Mouse (Mus musculus) lung, adult 2 months (tissue): ENCODE data around the gene Ypel3. TPM values are rescaled to one million over a fixed set of nuclear protein-coding genes. Genes with fewer than 3 reads are reported as not detected.

ENCODE experiments used
- DNase-seq: peaks from one replicate; pipeline ENCODE4 v3.0.0; 2022
- H3K4me1 ChIP-seq: fragments of 200-500 bp; 2 replicates; pipeline ENCODE4 v1.6.1; 2011; ENCODE audit warnings: low read length; ENCODE audit not compliant: control insufficient read depth, insufficient read depth
- H3K4me3 ChIP-seq: fragments of 200-500 bp; replicated peaks from 2 replicates; pipeline ENCODE3; 2011; ENCODE audit warnings: low read depth, mild to moderate bottlenecking, control low read depth, low read length; ENCODE audit errors: extremely low read depth
- CTCF ChIP-seq: fragments of 200-500 bp; IDR thresholded peaks from 2 replicates; pipeline ENCODE4 v1.5.1; 2011; ENCODE audit warnings: mild to moderate bottlenecking, low read length, control low read depth; ENCODE audit not compliant: insufficient read depth
- POLR2A ChIP-seq: fragments of 200-500 bp; IDR thresholded peaks from 2 replicates; pipeline ENCODE4 v1.6.1; 2011; ENCODE audit warnings: low read depth, mild to moderate bottlenecking, control low read depth, low read length, borderline replicate concordance; ENCODE audit errors: extremely low read depth
- WGBS: fragments of 180-500 bp; shearing (Covaris S2); methylation state at CpG from one replicate; pipeline ENCODE4 v1.1.7; 2018; 5-methylcytosine and 5-hydroxymethylcytosine counted together
- polyA plus RNA-seq: library from polyadenylated mRNA; depleted of rRNA; stranded (reverse); fragments of >200 nt; gene quantifications from 2 replicates; pipeline ENCODE4 v1.2.3, GENCODE M21; 2012

The Ypel3 gene
- polyA plus RNA-seq, 1 experiment: 390 TPM

DNA sequence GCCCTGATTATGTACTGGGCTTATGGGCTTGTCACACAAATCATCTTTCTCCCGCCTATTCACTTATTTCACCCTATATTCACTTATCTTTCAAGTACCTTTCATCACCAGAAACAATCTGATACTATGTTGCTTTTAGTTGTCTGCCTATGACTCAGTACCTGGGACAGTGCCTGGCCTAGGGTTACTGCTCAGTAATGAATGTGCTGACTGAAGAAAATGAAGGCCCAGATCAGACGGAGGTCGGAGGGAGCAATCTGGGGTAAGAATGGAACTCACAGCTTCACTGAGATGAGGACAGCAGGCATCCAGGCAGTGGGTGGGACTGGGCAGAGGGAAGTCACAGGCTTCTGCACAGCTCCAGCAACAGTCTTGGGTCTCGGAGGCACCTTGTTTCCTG, 30.6 kb downstream of the Ypel3 start:
- 66% methylated on average over 4 of the region's 4 CpGs for WGBS
- Histone ChIP-seq H3K4me3 (no peak overlapping the region), H3K4me1 (no peaks in the 10 kb centered on the region; the same call in 1 of the 2 replicates)
- DNase-seq: no peak
- TF ChIP-seq POLR2A: no peak
- no peak for TF ChIP-seq CTCF

DNA sequence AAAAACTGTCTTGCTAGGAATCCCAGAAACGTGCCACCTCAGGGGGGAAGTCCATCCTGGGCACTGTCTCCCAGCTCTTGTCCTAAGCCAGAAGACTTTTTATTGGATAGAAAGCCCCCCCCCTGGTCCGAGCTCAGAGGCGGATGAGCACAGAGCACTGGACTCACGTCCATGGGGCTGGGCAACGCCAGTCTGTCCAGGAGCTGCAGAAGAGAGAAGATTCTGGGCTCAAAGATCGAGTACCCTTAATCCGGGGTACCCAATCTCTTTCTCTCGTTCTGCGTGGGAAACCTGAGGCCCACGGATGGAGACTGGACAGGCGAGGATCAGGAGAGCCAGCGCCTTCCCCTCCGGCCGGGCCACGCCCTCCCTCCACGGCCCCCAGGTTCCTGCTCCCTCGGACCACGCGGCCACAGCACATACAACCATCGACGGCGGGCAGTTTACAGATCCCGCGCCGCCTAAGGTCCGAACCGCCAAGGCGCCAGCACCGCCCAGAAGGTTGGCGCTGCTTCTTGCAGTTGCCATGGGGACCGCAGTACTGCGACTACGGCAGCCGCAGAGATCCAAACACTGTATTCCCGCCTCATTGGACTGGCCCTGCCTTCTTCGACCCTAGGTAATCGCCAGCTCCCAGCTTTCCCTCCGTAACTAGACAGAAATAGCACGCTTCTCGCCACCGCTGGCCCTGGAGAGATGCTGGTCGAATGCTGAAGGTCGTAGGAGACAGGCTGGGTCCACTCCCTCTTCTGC, 32.1 kb downstream of the Ypel3 start:
- peak; percentile 83 for DNase-seq
- under 1% methylated on average over 43 of the region's 43 CpGs for WGBS

DNA sequence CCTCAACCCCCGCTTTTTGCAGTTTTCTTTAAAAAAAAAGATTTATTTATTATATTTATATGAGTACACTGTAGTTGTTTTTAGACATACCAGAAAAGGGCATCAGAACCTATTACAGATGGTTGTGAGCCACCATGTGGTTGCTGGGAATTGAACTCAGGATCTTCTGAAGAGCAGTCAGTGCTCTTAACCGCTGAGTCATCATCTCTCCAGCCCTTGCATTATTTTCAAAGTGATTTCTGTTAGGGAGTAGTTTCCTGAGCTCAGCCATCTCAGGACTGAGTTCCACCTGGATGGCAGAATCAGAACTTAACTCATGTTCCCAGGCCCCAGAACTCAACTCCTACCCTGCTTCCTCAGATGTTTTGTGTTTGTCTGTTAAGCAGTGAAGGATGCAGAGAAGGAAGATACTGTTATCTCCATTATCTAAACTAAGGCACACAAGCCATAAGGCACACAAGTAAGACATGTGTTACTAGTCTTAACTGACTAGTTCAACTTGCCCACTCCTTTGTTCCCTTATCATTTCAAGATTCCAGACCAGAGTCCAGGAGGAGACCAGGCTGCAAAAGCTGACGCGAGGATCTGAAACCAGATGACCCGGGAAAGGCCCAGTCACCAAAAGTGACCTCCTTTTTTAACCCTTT, 33.1 kb downstream of the Ypel3 start:
- DNase-seq: no peak
- no peaks in the 10 kb centered on the region; the same call in 1 of the 2 replicates for H3K4me1 ChIP-seq
- no peak overlapping the region for H3K4me3 ChIP-seq
- 46% methylated on average over 5 of the region's 5 CpGs for WGBS
- TF ChIP-seq CTCF (no peak), POLR2A (no peak)

More for the DNA sequence above, 32.1 kb downstream of the Ypel3 start:
- peak overlapping the region; percentile 77 for H3K4me3 ChIP-seq
- TF ChIP-seq POLR2A: peak; percentile 32; the same call in 1 of the 2 replicates
- TF ChIP-seq CTCF: no peak
- no peaks in the 10 kb centered on the region; the same call in 1 of the 2 replicates for H3K4me1 ChIP-seq

DNA sequence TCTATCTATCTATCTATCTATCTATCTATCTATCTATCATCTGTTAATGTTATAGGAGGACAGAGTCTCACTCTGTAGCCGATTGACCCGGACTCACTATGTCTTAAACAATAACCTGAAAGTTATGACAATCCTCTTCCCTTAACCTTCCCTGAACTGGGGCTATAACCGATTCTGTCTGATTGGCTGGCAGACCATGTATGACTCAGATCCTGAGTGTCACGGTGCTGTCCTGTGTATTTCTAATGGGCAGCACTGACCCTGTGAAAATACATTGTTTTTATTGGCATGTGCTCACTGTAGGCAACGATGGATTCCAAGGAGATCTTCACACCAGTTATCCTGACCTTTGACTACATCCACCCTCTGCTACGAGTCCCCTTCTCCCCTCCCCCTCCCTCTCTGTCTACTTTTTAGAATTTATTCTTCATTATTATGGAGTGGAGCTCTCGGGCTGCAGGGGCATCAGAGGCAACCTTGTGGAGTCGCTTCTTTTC, 39.0 kb downstream of the Ypel3 start:
- Histone ChIP-seq H3K4me3 (no peak overlapping the region), H3K4me1 (no peaks in the 10 kb centered on the region)
- DNase-seq: no peak
- 46% methylated on average over 8 of the region's 8 CpGs for WGBS
- TF ChIP-seq CTCF (no peak), POLR2A (no peak)

DNA sequence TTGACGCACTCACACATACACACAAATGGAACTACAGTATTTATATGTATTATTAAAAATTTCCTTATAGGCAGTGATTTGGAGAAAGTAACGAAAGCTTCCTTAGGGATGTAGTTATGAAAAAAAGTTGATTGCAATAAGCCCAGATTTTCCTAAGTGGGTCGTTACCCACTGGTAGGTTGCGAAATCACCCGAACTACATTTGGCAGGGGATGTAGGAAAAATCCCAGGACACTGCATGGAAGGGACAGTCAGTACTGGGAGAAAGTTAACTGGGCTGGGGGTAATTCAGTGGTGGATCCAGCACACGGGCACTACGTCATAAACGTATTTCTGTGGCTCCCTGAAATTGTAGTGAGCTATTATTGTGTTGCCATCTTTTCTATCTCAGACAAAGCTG, 39.7 kb downstream of the Ypel3 start:
- TF ChIP-seq POLR2A: no peak
- TF ChIP-seq CTCF: no peak
- DNase-seq: no peak
- H3K4me1 ChIP-seq: no peaks in the 10 kb centered on the region
- 66% methylated on average over 8 of the region's 8 CpGs for WGBS
- no peak overlapping the region for H3K4me3 ChIP-seq

DNA sequence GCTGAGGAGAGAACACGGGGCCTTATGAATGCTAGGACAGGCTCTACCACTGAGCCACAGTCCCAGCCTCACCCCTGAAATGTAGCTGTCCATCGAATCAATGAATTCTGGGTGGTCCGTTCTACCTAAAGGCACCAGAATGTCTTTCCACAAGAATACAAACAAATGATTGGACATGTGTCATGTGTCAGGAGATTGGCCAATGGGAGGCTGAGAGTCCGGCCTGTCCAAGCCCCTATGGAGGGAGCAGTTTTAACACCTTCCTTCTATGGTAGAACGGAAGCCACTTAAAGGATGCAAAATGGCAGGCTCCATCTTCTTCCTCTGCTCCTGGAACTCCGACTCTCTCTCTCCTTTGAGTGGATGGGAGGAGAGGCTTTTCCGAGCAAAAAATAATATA, 40.8 kb downstream of the Ypel3 start:
- TF ChIP-seq POLR2A: no peak
- H3K4me3 ChIP-seq: no peak overlapping the region
- H3K4me1 ChIP-seq: 0 out of 2 replicates have a peak, but pooled peaks cover 6% of the 10 kb centered on the region
- WGBS: 74% methylated on average over 7 of the region's 7 CpGs
- DNase-seq: no peak

DNA sequence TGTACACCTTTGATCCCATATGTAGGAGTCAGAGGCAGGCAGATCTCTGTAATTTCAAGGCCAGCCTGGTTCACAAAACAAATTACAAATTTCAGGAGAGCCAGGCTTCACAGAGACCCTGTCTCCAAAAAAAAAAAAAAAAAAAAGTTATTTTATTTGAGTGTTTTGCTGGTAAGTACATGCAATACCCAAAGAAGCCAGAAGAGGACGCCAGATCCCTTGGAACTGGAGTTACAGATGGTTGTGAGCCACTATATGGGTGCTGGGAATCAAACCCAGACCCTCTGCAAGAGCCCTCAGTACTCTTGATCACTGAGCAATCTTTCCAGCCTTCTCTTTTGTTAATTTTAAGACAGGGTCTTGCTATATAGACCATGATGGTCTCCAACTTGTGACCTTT, 42.1 kb downstream of the Ypel3 start:
- TF ChIP-seq POLR2A: no peak
- TF ChIP-seq CTCF: no peak
- H3K4me1 ChIP-seq: 0 out of 2 replicates have a peak, but pooled peaks cover 6% of the 10 kb centered on the region
- no peak for DNase-seq
- H3K4me3 ChIP-seq: no peak overlapping the region
- 28% methylated on average over 1 of the region's 1 CpGs for WGBS

DNA sequence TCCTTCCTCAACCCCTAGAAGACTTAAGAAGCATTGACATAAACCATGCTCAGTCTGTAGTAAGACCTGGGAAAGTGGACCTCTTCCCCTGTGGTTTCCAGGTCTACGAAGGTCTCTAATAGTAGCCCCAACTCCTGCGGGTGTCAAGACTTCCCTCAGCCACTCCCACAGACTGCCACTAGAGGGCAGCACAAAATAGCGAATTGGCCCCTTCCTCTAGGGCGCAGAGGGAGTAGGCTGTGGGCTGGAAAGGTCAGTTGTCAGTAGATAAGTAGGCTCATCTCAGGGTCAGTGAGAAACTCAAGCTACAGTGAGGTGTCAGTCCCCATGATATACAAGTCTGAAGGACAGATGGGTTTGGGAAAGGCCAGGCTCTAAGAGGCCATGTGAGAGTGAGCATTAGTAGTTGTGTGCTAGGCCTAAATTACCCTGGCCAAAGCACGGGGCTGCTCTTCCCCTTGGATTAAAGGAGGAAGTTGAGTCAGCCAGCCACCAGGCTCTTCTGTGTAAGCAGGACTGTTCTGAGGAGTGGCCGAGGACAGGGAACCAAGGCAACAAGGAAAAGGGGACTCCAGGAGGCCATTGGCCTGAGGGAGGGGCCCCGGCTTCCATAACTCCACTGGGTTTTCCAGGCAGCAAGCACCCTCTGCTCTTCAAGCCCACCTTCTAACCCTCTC, 45.2 kb downstream of the Ypel3 start:
- Histone ChIP-seq H3K4me1 (0 out of 2 replicates have a peak, but pooled peaks cover 6% of the 10 kb centered on the region), H3K4me3 (no peak overlapping the region)
- DNase-seq: peak; percentile 78
- 20% methylated on average over 7 of the region's 7 CpGs for WGBS
- peak; percentile 94 for TF ChIP-seq CTCF
- no peak for TF ChIP-seq POLR2A

DNA sequence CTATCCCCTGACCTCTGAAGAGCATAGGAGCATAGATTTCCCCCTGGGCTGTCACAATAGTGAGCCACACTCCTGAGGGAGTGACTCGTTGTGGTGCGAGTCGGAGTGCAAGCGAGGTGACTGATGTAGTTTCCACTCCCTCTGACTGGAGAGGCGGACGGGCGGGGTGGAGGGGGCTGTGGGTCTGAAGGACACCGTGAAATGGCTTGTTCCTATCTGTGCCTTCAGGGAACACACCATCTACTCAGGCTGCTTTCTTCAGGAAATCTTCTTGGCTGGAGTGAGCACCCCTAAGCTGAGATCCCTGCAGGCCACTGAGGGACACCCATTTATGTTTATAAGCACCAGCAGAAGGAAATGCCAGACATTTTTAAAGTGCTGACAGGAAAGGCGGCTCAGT, 46.0 kb downstream of the Ypel3 start:
- DNase-seq: peak; percentile 31
- TF ChIP-seq POLR2A (0 out of 2 replicates have a peak, but pooled peaks have one; percentile 8), CTCF (no peak)
- peak overlapping the region; percentile 0 for H3K4me3 ChIP-seq
- H3K4me1 ChIP-seq: 0 out of 2 replicates have a peak, but pooled peaks cover 6% of the 10 kb centered on the region
- WGBS: 22% methylated on average over 9 of the region's 9 CpGs
